Mouse (Mus musculus): ENCODE results near the gene BC048671.

The BC048671 gene

GRCm38 (mm10) chr6:90300919-90301318 is at the start of gene BC048671:
Gene BC048671, plus strand, starts transcription at chr6:90301219.
- no peak for DNase-seq (ENCODE audit: low spot score)

GRCm38 (mm10) chr6:90288265-90288664 is 12.8 kb upstream of the BC048671 start:
- DNase-seq (ENCODE audit: low spot score) = peak; percentile 49

GRCm38 (mm10) chr6:90306315-90306975 is 5.4 kb downstream of the BC048671 start:
- peak; percentile 80 for DNase-seq (ENCODE audit: low spot score)

- DNase-seq (ENCODE audit: low spot score) = no peak
Observed at GRCm38 (mm10) chr6:90308839-90309778, 8.1 kb downstream of the BC048671 start.

- DNase-seq (ENCODE audit: low spot score) = no peak
Observed at GRCm38 (mm10) chr6:90315961-90316360, 14.9 kb downstream of the BC048671 start.

- DNase-seq (ENCODE audit: low spot score) = no peak
Observed at GRCm38 (mm10) chr6:90317510-90318258, 16.7 kb downstream of the BC048671 start.

GRCm38 (mm10) chr6:90319019-90319418 is 18.0 kb downstream of the BC048671 start:
- no peak for DNase-seq (ENCODE audit: low spot score)

GRCm38 (mm10) chr6:90319475-90320191 is 18.6 kb downstream of the BC048671 start:
- peak; percentile 53 for DNase-seq (ENCODE audit: low spot score)

- no peak for DNase-seq (ENCODE audit: low spot score)
Observed at GRCm38 (mm10) chr6:90320429-90320828, 19.4 kb downstream of the BC048671 start.

- peak; percentile 64 for DNase-seq (ENCODE audit: low spot score)
Observed at GRCm38 (mm10) chr6:90321811-90322210, 20.8 kb downstream of the BC048671 start.

GRCm38 (mm10) chr6:90324026-90324425 is 23.0 kb downstream of the BC048671 start:
- no peak for DNase-seq (ENCODE audit: low spot score)

GRCm38 (mm10) chr6:90324463-90324862 is 23.4 kb downstream of the BC048671 start:
- DNase-seq (ENCODE audit: low spot score) = no peak

GRCm38 (mm10) chr6:90324991-90325390 is 24.0 kb downstream of the BC048671 start, which contains the start of gene Chst13:
Gene Chst13, minus strand, starts transcription at chr6:90325185.
- DNase-seq (ENCODE audit: low spot score) = no peak

GRCm38 (mm10) chr6:90327670-90328069 is 26.7 kb downstream of the BC048671 start:
- peak; percentile 77 for DNase-seq (ENCODE audit: low spot score)

GRCm38 (mm10) chr6:90329953-90330352 is 28.9 kb downstream of the BC048671 start:
- DNase-seq (ENCODE audit: low spot score) = peak; percentile 85

GRCm38 (mm10) chr6:90332561-90333425 is 31.8 kb downstream of the BC048671 start, which contains the start of gene Uroc1:
Gene Uroc1, plus strand, starts transcription at chr6:90333284.
- no peak for DNase-seq (ENCODE audit: low spot score)

GRCm38 (mm10) chr6:90334244-90334643 is 33.2 kb downstream of the BC048671 start:
- no peak for DNase-seq (ENCODE audit: low spot score)

- no peak for DNase-seq (ENCODE audit: low spot score)
Observed at GRCm38 (mm10) chr6:90342343-90342742, 41.3 kb downstream of the BC048671 start.

- DNase-seq (ENCODE audit: low spot score) = no peak
Observed at GRCm38 (mm10) chr6:90347183-90347582, 46.2 kb downstream of the BC048671 start.

- peak; percentile 84 for DNase-seq (ENCODE audit: low spot score)
Observed at GRCm38 (mm10) chr6:90348500-90348899, 47.5 kb downstream of the BC048671 start.

All from adipocyte (in vitro differentiated cells).